Mouse (Mus musculus) T-helper 1 cell (primary cell): ENCODE measurements around the gene Olfr1233.

ENCODE experiments used
- in situ Hi-C: fragments of 300-600 bp; cut with MboI, MseI; formaldehyde crosslinking; loops from one replicate; pipeline ENCODE4 v1.15.1; 2025; ENCODE audit warnings: high pct_unique_total_duplicates

The Olfr1233 gene

DNA sequence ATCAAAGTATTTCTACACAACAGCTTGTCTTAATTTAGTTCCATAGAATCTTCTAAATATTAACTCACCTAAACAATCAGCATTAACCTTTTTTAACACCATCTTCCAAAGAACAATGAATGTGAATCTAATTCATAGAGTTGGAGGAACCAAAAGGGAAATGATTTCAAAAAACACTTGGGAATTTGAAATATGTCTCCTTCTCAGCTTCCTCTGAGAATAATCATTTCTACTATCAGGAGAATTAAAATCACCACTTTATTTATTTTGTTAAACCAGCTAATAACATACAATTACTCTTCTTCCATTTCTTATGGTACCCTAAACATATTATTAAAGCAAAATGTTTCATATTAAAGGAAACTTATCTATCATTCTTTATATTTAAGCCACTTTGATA lies at the start of gene Olfr1233:
Olfr1233 (minus strand) TSS at position 101 of the 400 bp plus-strand sequence.
- in situ Hi-C loops, result loop anchor here (25.0 kb wide), 1 partner anchor 1455 kb away; the partner anchor contains the start of gene Olfr1153

- in situ Hi-C loops, result no loop called here
Measured at GRCm38 (mm10) chr2:89364765-89365164, 22.6 kb upstream of the Olfr1233 start, which contains the start of gene Olfr1234. Olfr1234 (minus strand) TSS chr2:89364865.

DNA sequence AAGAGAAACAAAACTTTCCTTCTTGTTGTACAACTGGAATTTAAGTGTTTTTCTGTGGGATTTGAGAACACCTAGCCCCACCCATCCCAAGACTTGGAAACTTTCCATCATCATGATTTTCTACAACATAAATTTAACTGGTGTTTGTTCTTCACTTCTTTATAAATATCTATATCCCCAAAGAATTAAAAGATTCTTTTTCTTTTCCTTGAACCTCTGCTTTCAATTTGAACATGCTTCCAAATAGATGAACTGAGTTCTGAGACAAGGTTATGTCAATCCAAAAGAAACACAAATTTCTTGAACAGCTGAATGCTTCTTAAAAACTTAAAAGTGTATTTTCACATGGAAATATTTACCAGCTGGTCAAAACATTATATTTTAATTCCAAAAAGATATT lies 12.6 kb downstream of the Olfr1233 start, which contains the start of gene Olfr1232:
Olfr1232 (minus strand) TSS at position 101 of the 400 bp plus-strand sequence.
- in situ Hi-C loops, result loop anchor here (25.0 kb wide), 1 partner anchor 1442 kb away; the partner anchor contains the start of gene Olfr1153

DNA sequence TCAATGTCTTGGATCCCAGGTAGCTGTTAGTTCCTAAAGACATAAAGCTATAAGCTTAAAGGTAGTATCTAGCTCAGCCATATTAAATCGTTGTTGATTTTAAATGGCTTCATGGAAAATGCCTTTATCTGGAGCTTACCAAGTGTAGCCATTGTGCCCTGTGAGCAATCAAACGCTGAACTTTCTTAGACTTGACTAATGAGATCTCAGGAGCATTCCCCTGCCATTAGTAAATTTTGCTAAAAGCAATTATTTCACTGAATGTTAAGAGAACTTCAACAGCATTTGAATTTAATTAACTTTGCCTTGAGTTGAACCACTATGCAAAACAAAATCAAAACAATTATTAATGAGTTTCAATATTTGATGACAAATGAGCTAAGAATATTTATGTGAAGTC lies 35.2 kb downstream of the Olfr1233 start, which contains the start of gene Olfr1231:
Olfr1231 (minus strand) TSS at position 101 of the 400 bp plus-strand sequence.
- in situ Hi-C loops, result no loop called here

- in situ Hi-C loops, result no loop called here
Measured at GRCm38 (mm10) chr2:89297168-89297567, 45.0 kb downstream of the Olfr1233 start, which contains the start of gene Olfr1230. Olfr1230 (minus strand) TSS chr2:89297268.

DNA sequence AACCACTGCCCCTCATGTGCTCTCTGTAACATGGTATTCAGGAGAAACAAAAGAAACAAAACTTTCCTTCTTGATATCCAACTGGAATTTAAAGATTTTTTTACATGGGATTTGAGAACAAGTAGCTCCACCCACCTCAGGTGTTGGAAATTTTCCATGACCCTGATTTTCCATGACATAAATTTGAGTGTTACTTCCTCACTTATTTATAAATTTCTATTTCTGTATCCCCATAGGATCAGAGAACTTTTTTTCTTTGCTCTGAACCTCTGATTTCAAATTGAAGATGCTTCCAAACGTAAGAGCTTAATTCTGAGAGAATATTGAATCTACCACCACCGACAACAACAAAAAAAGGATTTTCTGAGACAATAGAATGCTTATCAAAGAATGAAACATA lies 54.3 kb downstream of the Olfr1233 start, which contains the start of gene Olfr1229:
Olfr1229 (minus strand) TSS at position 101 of the 400 bp plus-strand sequence.
- in situ Hi-C loops, result no loop called here
